Mouse (Mus musculus): ENCODE results near the gene Samd3.

DNA sequence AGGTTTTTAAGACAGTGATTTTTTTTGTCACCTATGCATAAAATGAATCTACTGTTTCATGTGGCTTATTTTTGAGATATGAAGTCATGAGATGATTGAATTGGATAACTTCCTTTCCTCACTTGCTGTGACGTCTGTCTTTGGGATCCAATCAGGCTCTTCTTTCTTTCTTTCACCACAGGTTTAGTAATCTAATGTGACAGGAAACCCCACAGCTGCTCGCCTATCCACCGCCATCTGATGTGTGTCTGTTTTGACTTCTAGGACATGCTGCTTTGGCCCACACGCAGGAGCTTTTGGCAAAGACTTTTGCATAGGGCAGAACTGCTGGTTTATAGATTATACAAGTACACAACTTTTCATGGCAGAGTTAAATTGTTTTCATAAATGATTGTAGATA lies 30.4 kb downstream of the Samd3 start:
- TF ChIP-seq CTCF (IDR thresholded peaks at IDR 0.05; ENCODE audit: insufficient read depth, low read depth, low read length) (no peak), POLR2A (IDR thresholded peaks at IDR 0.05; ENCODE audit: insufficient read depth, low read depth, low read length) (no peak)

Data from olfactory bulb, adult 2 months (tissue).